Mouse (Mus musculus): Measurements from ENCODE around the gene Gm21773.
"Not testable (repeated sequence)": the region's sequence is repeated elsewhere in the genome, so short reads cannot be mapped to it uniquely, and the experiment has no call there.

The Gm21773 gene

GRCm38 (mm10) chrY:25309260-25309659 is at the start of gene Gm21773:
Gene Gm21773, minus strand, starts transcription at chrY:25309360.
- in situ Hi-C loops (cut with MboI, MseI), result not testable (repeated sequence)
